ENCODE assay signal across 23 mouse cellular contexts in the genomic region with DNA sequence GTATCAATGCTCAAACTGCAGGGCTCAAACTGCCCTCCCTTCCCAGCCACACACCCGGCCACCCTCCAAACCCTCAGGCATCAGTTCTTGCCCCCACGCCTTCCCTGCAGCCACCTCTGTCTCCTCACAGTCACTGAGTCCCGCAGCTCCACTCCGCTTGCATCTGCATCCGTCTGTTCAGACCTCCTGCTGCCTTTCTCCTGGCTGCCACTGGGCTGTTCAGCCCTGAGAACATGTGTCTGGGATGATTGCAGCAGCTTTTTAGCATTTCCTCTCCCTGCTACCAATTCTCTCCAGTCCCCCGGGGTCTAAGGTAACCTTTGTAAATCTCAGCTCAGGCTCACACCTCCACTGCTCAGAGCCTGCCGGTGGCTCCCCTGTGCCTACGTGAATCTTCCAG.
A peak's percentile ranks its signal among the peaks of the same experiment; 100 is the strongest.
DNase-seq lines count a peak whose midpoint lies in the region; ATAC-seq lines count a peak whose summit lies in the region.
"Had no signal": no experiment of that assay in that cellular context is flagged by ENCODE, and none has a peak within 500 bp of the region (broad histone marks: within the 10 kb centered on the region; RNA-seq: fewer than 3 reads in every experiment).

No protein-coding gene starts in this region.

- no peaks in the 10 kb centered on the region for H3K36me3 ChIP-seq in forebrain, embryonic 14.5 days (ENCODE audit: control insufficient read depth, insufficient read depth, low read length)
- H3K36me3 ChIP-seq in forebrain, embryonic 11.5 days (ENCODE audit: control insufficient read depth, insufficient read depth, low read length), result no peaks in the 10 kb centered on the region
- no peaks in the 10 kb centered on the region for H3K36me3 ChIP-seq in midbrain, embryonic 14.5 days (ENCODE audit: control insufficient read depth, insufficient read depth, low read length)
- H3K36me3 ChIP-seq in midbrain, embryonic 13.5 days, result no peaks in the 10 kb centered on the region
- no peaks in the 10 kb centered on the region for H3K36me3 ChIP-seq in hindbrain, embryonic 16.5 days (ENCODE audit: control insufficient read depth, insufficient read depth, low read length)
- H3K36me3 ChIP-seq in neural tube, embryonic 14.5 days (ENCODE audit: control insufficient read depth, insufficient read depth, low read length), result no peaks in the 10 kb centered on the region
- H3K36me3 ChIP-seq: heart, embryonic 12.5 days; liver, embryonic 13.5 days; neural tube, embryonic 12.5 days had no signal

- H3K4me2 ChIP-seq in forebrain, embryonic 14.5 days (ENCODE audit: low read length), result no peak overlapping the region
- H3K4me2 ChIP-seq in forebrain, embryonic 11.5 days (ENCODE audit: low read depth, low read length, severe bottlenecking), result no peak overlapping the region
- H3K4me2 ChIP-seq in midbrain, embryonic 14.5 days (ENCODE audit: low read length), result no peak overlapping the region
- H3K4me2 ChIP-seq in midbrain, embryonic 13.5 days (replicated peaks), result no peak overlapping the region
- no peak overlapping the region for H3K4me2 ChIP-seq in hindbrain, embryonic 16.5 days (ENCODE audit: low read length)
- H3K4me2 ChIP-seq in neural tube, embryonic 14.5 days (ENCODE audit: low read depth, low read length), result no peak overlapping the region
- H3K4me2 ChIP-seq: heart, embryonic 12.5 days; liver, embryonic 13.5 days; neural tube, embryonic 12.5 days had no signal

- intact Hi-C loops in heart, postnatal 14 days (cut with DNase I), result no loop called here

- H3K4me3 ChIP-seq in forebrain, embryonic 14.5 days (ENCODE audit: low read depth, low read length), result no peak overlapping the region
- no peak overlapping the region for H3K4me3 ChIP-seq in forebrain, embryonic 11.5 days (ENCODE audit: low read depth, low read length)
- no peak overlapping the region for H3K4me3 ChIP-seq in midbrain, embryonic 14.5 days (replicated peaks; ENCODE audit: low read depth, low read length)
- no peak overlapping the region for H3K4me3 ChIP-seq in midbrain, embryonic 13.5 days (replicated peaks)
- H3K4me3 ChIP-seq in hindbrain, embryonic 16.5 days (ENCODE audit: low read length), result no peak overlapping the region
- H3K4me3 ChIP-seq in neural tube, embryonic 14.5 days (ENCODE audit: low read depth, low read length), result no peak overlapping the region
- H3K4me3 ChIP-seq: heart, embryonic 12.5 days; left cerebral cortex, adult 2 months; liver, embryonic 13.5 days; neural tube, embryonic 12.5 days had no signal

- no peaks in the 10 kb centered on the region for H3K27me3 ChIP-seq in forebrain, embryonic 14.5 days (replicated peaks; ENCODE audit: control insufficient read depth, insufficient read depth, low read length)
- no peaks in the 10 kb centered on the region for H3K27me3 ChIP-seq in forebrain, embryonic 11.5 days (ENCODE audit: control insufficient read depth, insufficient read depth, low read length)
- H3K27me3 ChIP-seq in midbrain, embryonic 14.5 days (ENCODE audit: control insufficient read depth, insufficient read depth, low read length), result no peaks in the 10 kb centered on the region
- H3K27me3 ChIP-seq in midbrain, embryonic 13.5 days, result no peaks in the 10 kb centered on the region
- H3K27me3 ChIP-seq in hindbrain, embryonic 16.5 days (replicated peaks; ENCODE audit: control insufficient read depth, insufficient read depth, low read length), result no peaks in the 10 kb centered on the region
- H3K27me3 ChIP-seq in neural tube, embryonic 14.5 days (ENCODE audit: control insufficient read depth, insufficient read depth, low read length), result no peaks in the 10 kb centered on the region
- H3K27me3 ChIP-seq: heart, embryonic 12.5 days; liver, embryonic 13.5 days; neural tube, embryonic 12.5 days had no signal

- ATAC-seq in forebrain, embryonic 14.5 days, result 0 out of 2 replicates have a peak, but pooled peaks have one; percentile 15
- no peak for ATAC-seq in forebrain, embryonic 11.5 days (replicated peaks; ENCODE audit: low FRiP score)
- ATAC-seq in midbrain, embryonic 14.5 days (ENCODE audit: low FRiP score, low TSS enrichment), result no peak
- no peak for ATAC-seq in midbrain, embryonic 13.5 days
- ATAC-seq in hindbrain, embryonic 16.5 days, result peak; percentile 43
- peak; percentile 42 for ATAC-seq in neural tube, embryonic 14.5 days (ENCODE audit: low read depth)
- ATAC-seq: CD4-positive, CD25-positive, alpha-beta regulatory T cell, adult 4 months; inflammation-experienced regulatory T-cells, adult 6 months had no signal

- H3K4me1 ChIP-seq in forebrain, embryonic 14.5 days (ENCODE audit: control insufficient read depth, insufficient read depth, low read length), result no peaks in the 10 kb centered on the region
- H3K4me1 ChIP-seq in forebrain, embryonic 11.5 days (replicated peaks; ENCODE audit: control insufficient read depth, insufficient read depth, low read length), result no peaks in the 10 kb centered on the region
- peaks cover 4% of the 10 kb centered on the region for H3K4me1 ChIP-seq in midbrain, embryonic 14.5 days (ENCODE audit: control insufficient read depth, insufficient read depth, low read length)
- peaks cover 17% of the 10 kb centered on the region for H3K4me1 ChIP-seq in midbrain, embryonic 13.5 days (replicated peaks)
- peaks cover 21% of the 10 kb centered on the region for H3K4me1 ChIP-seq in hindbrain, embryonic 16.5 days (ENCODE audit: control insufficient read depth, insufficient read depth, low read depth, low read length)
- H3K4me1 ChIP-seq in neural tube, embryonic 14.5 days (ENCODE audit: control insufficient read depth, insufficient read depth, low read length), result peaks cover 5% of the 10 kb centered on the region
- H3K4me1 ChIP-seq: heart, embryonic 12.5 days had no signal

- no peaks in the 10 kb centered on the region for H3K9me3 ChIP-seq in forebrain, embryonic 14.5 days (replicated peaks; ENCODE audit: control insufficient read depth, low read length)
- no peaks in the 10 kb centered on the region for H3K9me3 ChIP-seq in forebrain, embryonic 11.5 days (ENCODE audit: control insufficient read depth, low read length)
- no peaks in the 10 kb centered on the region for H3K9me3 ChIP-seq in midbrain, embryonic 14.5 days (ENCODE audit: control insufficient read depth, low read length)
- H3K9me3 ChIP-seq in midbrain, embryonic 13.5 days, result no peaks in the 10 kb centered on the region
- H3K9me3 ChIP-seq in hindbrain, embryonic 16.5 days (ENCODE audit: control insufficient read depth, low read length), result no peaks in the 10 kb centered on the region
- no peaks in the 10 kb centered on the region for H3K9me3 ChIP-seq in neural tube, embryonic 14.5 days (ENCODE audit: control insufficient read depth, low read length)
- H3K9me3 ChIP-seq: heart, embryonic 12.5 days; liver, embryonic 13.5 days; neural tube, embryonic 12.5 days had no signal

- no peak overlapping the region for H3K9ac ChIP-seq in forebrain, embryonic 14.5 days (ENCODE audit: low read length)
- H3K9ac ChIP-seq in forebrain, embryonic 11.5 days (ENCODE audit: low read length), result no peak overlapping the region
- no peak overlapping the region for H3K9ac ChIP-seq in midbrain, embryonic 14.5 days (replicated peaks; ENCODE audit: low read length)
- no peak overlapping the region for H3K9ac ChIP-seq in midbrain, embryonic 13.5 days (replicated peaks)
- no peak overlapping the region for H3K9ac ChIP-seq in hindbrain, embryonic 16.5 days (ENCODE audit: low read depth, low read length)
- 0 out of 2 replicates have a peak overlapping the region, but pooled peaks have one; percentile 26 for H3K9ac ChIP-seq in neural tube, embryonic 14.5 days (replicated peaks; ENCODE audit: low read depth, low read length)
- H3K9ac ChIP-seq: heart, embryonic 12.5 days; liver, embryonic 13.5 days; neural tube, embryonic 12.5 days had no signal

- DNase-seq in forebrain, embryonic 14.5 days (ENCODE audit: low spot score), result no peak
- DNase-seq in forebrain, embryonic 11.5 days (ENCODE audit: low spot score), result no peak
- DNase-seq in midbrain, embryonic 14.5 days, result peak; percentile 40
- no peak for DNase-seq in urinary bladder, postnatal 10 days (ENCODE audit: low spot score)
- DNase-seq in heart, postnatal 14 days, result no peak
- DNase-seq: cerebellum, adult 2 months; heart, adult 11 months; kidney, adult 18-20 months; kidney, postnatal 4 days; layer of hippocampus, adult 9-11 months; liver, embryonic 13.5 days; lung, adult 2 months; lung, postnatal 14 days; thymus, adult 18-20 months; thymus, postnatal 36 days had no signal

- H3K27ac ChIP-seq in forebrain, embryonic 14.5 days (ENCODE audit: low read depth, low read length), result peak overlapping the region; percentile 44
- no peak overlapping the region for H3K27ac ChIP-seq in forebrain, embryonic 11.5 days (ENCODE audit: low read depth, low read length)
- peak overlapping the region; percentile 15; the same call in 1 of the 2 replicates for H3K27ac ChIP-seq in midbrain, embryonic 14.5 days (replicated peaks; ENCODE audit: low read depth, low read length)
- no peak overlapping the region; the same call in 1 of the 2 replicates for H3K27ac ChIP-seq in midbrain, embryonic 13.5 days
- H3K27ac ChIP-seq in hindbrain, embryonic 16.5 days (ENCODE audit: low read depth, low read length), result peak overlapping the region; percentile 34; the same call in 1 of the 2 replicates
- no peak overlapping the region; the same call in 1 of the 2 replicates for H3K27ac ChIP-seq in neural tube, embryonic 14.5 days (ENCODE audit: low read depth, low read length)
- H3K27ac ChIP-seq: left cerebral cortex, adult 2 months; liver, embryonic 13.5 days; neural tube, embryonic 12.5 days had no signal

- 57% methylated on average over 8 of the region's 8 CpGs for WGBS in forebrain, embryonic 14.5 days
- WGBS in forebrain, embryonic 11.5 days, result 65% methylated on average over 8 of the region's 8 CpGs
- 45% methylated on average over 8 of the region's 8 CpGs for WGBS in midbrain, embryonic 14.5 days
- WGBS in midbrain, embryonic 13.5 days, result 48% methylated on average over 8 of the region's 8 CpGs
- WGBS in hindbrain, embryonic 16.5 days, result 47% methylated on average over 8 of the region's 8 CpGs
- 36% methylated on average over 8 of the region's 8 CpGs for WGBS in neural tube, embryonic 14.5 days

Comparison
In these comparisons a context has a peak if more than half of its experiments do, and no peak if none do; other contexts are left out.
1. ATAC-seq: peak in forebrain, embryonic 14.5 days (single experiment), hindbrain, embryonic 16.5 days (single experiment) and neural tube, embryonic 14.5 days (single experiment); none in forebrain, embryonic 11.5 days (single experiment), midbrain, embryonic 14.5 days (single experiment) and midbrain, embryonic 13.5 days (single experiment).
2. H3K27ac ChIP-seq: peak in forebrain, embryonic 14.5 days (single experiment), midbrain, embryonic 14.5 days (single experiment) and hindbrain, embryonic 16.5 days (single experiment); none in forebrain, embryonic 11.5 days (single experiment), midbrain, embryonic 13.5 days (single experiment) and neural tube, embryonic 14.5 days (single experiment).